Mouse (Mus musculus): ENCODE results near the gene Il20ra. TPM values are rescaled to one million over a fixed set of nuclear protein-coding genes. Genes with fewer than 3 reads are reported as not detected.

The Il20ra gene
- total and polyA plus RNA-seq, 3 experiments, result not detected

GRCm38 (mm10) chr10:19779092-19779491, 66.7 kb downstream of the Il20ra start:
- no peaks in the 10 kb centered on the region for H3K4me1 ChIP-seq (ENCODE audit: control insufficient read depth, insufficient read depth, low read length)
- DNase-seq, result no peak
- TF ChIP-seq EP300 (IDR thresholded peaks at IDR 0.05; ENCODE audit: insufficient read depth, low read depth, low read length) (no peak), CTCF (IDR thresholded peaks at IDR 0.05) (no peak), POLR2A (IDR thresholded peaks at IDR 0.05; ENCODE audit: insufficient read depth, low read depth, low read length) (no peak)
- 54% methylated on average over 12 of the region's 12 CpGs for WGBS
- H3K9ac ChIP-seq (ENCODE audit: low read depth, low read length), result no peak overlapping the region
- H3K79me2 ChIP-seq (replicated peaks; ENCODE audit: control insufficient read depth, insufficient read depth, low read length), result no peaks in the 10 kb centered on the region
- no peaks in the 10 kb centered on the region for H3K27me3 ChIP-seq (ENCODE audit: control insufficient read depth, insufficient read depth, low read length)
- H3K4me3 ChIP-seq, result no peak overlapping the region
- H3K27ac ChIP-seq, result no peak overlapping the region
- no peaks in the 10 kb centered on the region for H3K36me3 ChIP-seq (ENCODE audit: control insufficient read depth, insufficient read depth, low read length)
- intact Hi-C loops (cut with DNase I), result no loop called here

GRCm38 (mm10) chr10:19781365-19781764, 69.0 kb downstream of the Il20ra start:
- 82% methylated on average over 5 of the region's 5 CpGs for WGBS
- no peaks in the 10 kb centered on the region for H3K36me3 ChIP-seq (ENCODE audit: control insufficient read depth, insufficient read depth, low read length)
- no peaks in the 10 kb centered on the region for H3K27me3 ChIP-seq (ENCODE audit: control insufficient read depth, insufficient read depth, low read length)
- no peak overlapping the region for H3K9ac ChIP-seq (ENCODE audit: low read depth, low read length)
- DNase-seq, result peak; percentile 18 to 28
- H3K4me1 ChIP-seq (ENCODE audit: control insufficient read depth, insufficient read depth, low read length), result no peaks in the 10 kb centered on the region
- H3K4me3 ChIP-seq, result no peak overlapping the region
- no peak overlapping the region for H3K27ac ChIP-seq
- H3K79me2 ChIP-seq (replicated peaks; ENCODE audit: control insufficient read depth, insufficient read depth, low read length), result no peaks in the 10 kb centered on the region
- intact Hi-C loops (cut with DNase I), result no loop called here
- TF ChIP-seq EP300 (IDR thresholded peaks at IDR 0.05; ENCODE audit: insufficient read depth, low read depth, low read length), result no peak
- peak; percentile 68 for TF ChIP-seq CTCF (IDR thresholded peaks at IDR 0.05)

DNA sequence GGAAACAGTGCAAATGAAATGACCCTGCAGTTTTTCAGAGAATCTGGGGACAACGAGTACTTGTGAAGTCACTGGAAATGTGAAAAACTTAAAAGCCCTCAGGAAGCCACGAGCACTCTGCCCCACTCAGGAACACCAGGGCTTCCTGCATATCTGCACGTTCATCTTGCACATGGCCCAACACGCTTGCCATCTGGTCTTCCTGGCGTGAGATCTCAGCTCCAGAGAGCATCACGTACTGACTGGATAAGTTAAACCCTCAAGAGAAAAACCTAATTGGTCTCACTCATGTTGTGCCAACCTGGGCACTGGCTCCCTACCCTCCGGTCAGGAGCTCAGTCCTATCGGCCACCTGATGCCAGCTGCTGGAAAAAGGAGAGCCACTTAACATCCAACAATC, 82.6 kb downstream of the Il20ra start:
- Histone ChIP-seq H3K4me3 (no peak overlapping the region), H3K27me3 (ENCODE audit: control insufficient read depth, insufficient read depth, low read length) (no peaks in the 10 kb centered on the region), H3K27ac (no peak overlapping the region), H3K4me1 (ENCODE audit: control insufficient read depth, insufficient read depth, low read length) (no peaks in the 10 kb centered on the region), H3K36me3 (ENCODE audit: control insufficient read depth, insufficient read depth, low read length) (no peaks in the 10 kb centered on the region), H3K79me2 (replicated peaks; ENCODE audit: control insufficient read depth, insufficient read depth, low read length) (no peaks in the 10 kb centered on the region), H3K9ac (ENCODE audit: low read depth, low read length) (no peak overlapping the region)
- no peak for DNase-seq
- intact Hi-C loops (cut with DNase I), result no loop called here
- TF ChIP-seq CTCF (IDR thresholded peaks at IDR 0.05) (no peak), POLR2A (IDR thresholded peaks at IDR 0.05; ENCODE audit: insufficient read depth, low read depth, low read length) (no peak), EP300 (IDR thresholded peaks at IDR 0.05; ENCODE audit: insufficient read depth, low read depth, low read length) (no peak)
- WGBS, result 55% methylated on average over 8 of the region's 8 CpGs

DNA sequence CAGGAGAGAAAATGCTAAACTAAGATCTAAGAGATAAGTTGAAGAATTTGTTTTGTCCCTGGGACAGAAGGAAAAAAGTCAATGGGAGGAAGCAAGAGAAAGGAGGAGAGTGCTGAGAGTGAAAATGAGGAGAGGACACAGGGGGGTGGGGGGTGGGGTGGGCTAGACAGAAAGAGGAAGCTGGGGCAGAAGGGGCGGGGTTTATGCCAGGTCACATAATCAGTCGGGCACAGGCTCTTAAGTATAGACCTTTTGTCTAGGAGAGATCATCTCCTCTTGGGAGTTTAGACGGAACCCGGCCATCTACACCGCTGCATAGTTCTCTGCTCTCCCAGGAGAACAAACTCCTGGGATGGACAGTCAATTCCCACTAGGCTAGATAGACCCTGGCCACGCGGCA, 90.6 kb downstream of the Il20ra start:
- H3K4me1 ChIP-seq (ENCODE audit: control insufficient read depth, insufficient read depth, low read length), result no peaks in the 10 kb centered on the region
- WGBS, result 64% methylated on average over 7 of the region's 7 CpGs
- no peak overlapping the region for H3K4me3 ChIP-seq
- H3K27ac ChIP-seq, result no peak overlapping the region
- intact Hi-C loops (cut with DNase I), result no loop called here
- no peak for DNase-seq
- H3K36me3 ChIP-seq (ENCODE audit: control insufficient read depth, insufficient read depth, low read length), result no peaks in the 10 kb centered on the region
- 0 out of 2 replicates have a peak, but pooled peaks cover 1% of the 10 kb centered on the region for H3K27me3 ChIP-seq (ENCODE audit: control insufficient read depth, insufficient read depth, low read length)
- TF ChIP-seq POLR2A (IDR thresholded peaks at IDR 0.05; ENCODE audit: insufficient read depth, low read depth, low read length) (no peak), CTCF (IDR thresholded peaks at IDR 0.05) (no peak), EP300 (IDR thresholded peaks at IDR 0.05; ENCODE audit: insufficient read depth, low read depth, low read length) (no peak)
- H3K79me2 ChIP-seq (replicated peaks; ENCODE audit: control insufficient read depth, insufficient read depth, low read length), result no peaks in the 10 kb centered on the region
- no peak overlapping the region for H3K9ac ChIP-seq (ENCODE audit: low read depth, low read length)

- no peak overlapping the region for H3K9ac ChIP-seq (ENCODE audit: low read depth, low read length)
- intact Hi-C loops (cut with DNase I), result no loop called here
- TF ChIP-seq POLR2A (IDR thresholded peaks at IDR 0.05; ENCODE audit: insufficient read depth, low read depth, low read length) (no peak), EP300 (IDR thresholded peaks at IDR 0.05; ENCODE audit: insufficient read depth, low read depth, low read length) (no peak), CTCF (IDR thresholded peaks at IDR 0.05) (no peak)
- H3K27ac ChIP-seq, result no peak overlapping the region
- H3K27me3 ChIP-seq (ENCODE audit: control insufficient read depth, insufficient read depth, low read length), result 0 out of 2 replicates have a peak, but pooled peaks cover 1% of the 10 kb centered on the region
- H3K36me3 ChIP-seq (ENCODE audit: control insufficient read depth, insufficient read depth, low read length), result no peaks in the 10 kb centered on the region
- no peaks in the 10 kb centered on the region for H3K79me2 ChIP-seq (replicated peaks; ENCODE audit: control insufficient read depth, insufficient read depth, low read length)
- H3K4me1 ChIP-seq (ENCODE audit: control insufficient read depth, insufficient read depth, low read length), result no peaks in the 10 kb centered on the region
- 69% methylated on average over 7 of the region's 7 CpGs for WGBS
- H3K4me3 ChIP-seq, result no peak overlapping the region
- no peak for DNase-seq
Measured at GRCm38 (mm10) chr10:19804763-19805162, 92.4 kb downstream of the Il20ra start.

Other genes with a start within 250 kb of the Il20ra start
- 10 to 100 TPM; 48.2 to 51.2 TPM for gene Ifngr1, start 120.6 kb upstream of the Il20ra start, total RNA-seq (2021)
- gene Ifngr1, start 120.6 kb upstream of the Il20ra start, polyA plus RNA-seq (2012; rRNA removed), result 27.2 and 40.3 TPM in 2 replicates
- not detected for gene Il22ra2, start 90.6 kb upstream of the Il20ra start, total RNA-seq (2021)
- not detected in 2 replicates for gene Il22ra2, start 90.6 kb upstream of the Il20ra start, polyA plus RNA-seq (2012; rRNA removed)
- not detected for gene Slc35d3, start 138.9 kb downstream of the Il20ra start, total RNA-seq (2021)
- gene Slc35d3, start 138.9 kb downstream of the Il20ra start, polyA plus RNA-seq (2012; rRNA removed), result 0.06 and 0.14 TPM in 2 replicates
- gene Pex7, start 195.1 kb downstream of the Il20ra start, total RNA-seq (2021), result 10 to 100 TPM; 32.5 to 32.8 TPM
- 37.6 and 59.0 TPM in 2 replicates for gene Pex7, start 195.1 kb downstream of the Il20ra start, polyA plus RNA-seq (2012; rRNA removed)
- 10 to 100 TPM; 42.6 to 45.3 TPM for gene Map3k5, start 221.9 kb downstream of the Il20ra start, total RNA-seq (2021)
- 7.6 and 11.9 TPM in 2 replicates for gene Map3k5, start 221.9 kb downstream of the Il20ra start, polyA plus RNA-seq (2012; rRNA removed)

Data from heart, adult 2 months (tissue).